Mouse (Mus musculus) thymus, adult 2 months (tissue): ENCODE measurements around the gene Ppm1h.

Experiments
- CTCF ChIP-seq: fragments of 200-500 bp; IDR thresholded peaks from 2 replicates; pipeline ENCODE4 v1.5.1; 2012; ENCODE audit warnings: mild to moderate bottlenecking, control low read depth, low read length, moderate library complexity, borderline replicate concordance; ENCODE audit not compliant: control insufficient read depth, poor library complexity, insufficient read depth; ENCODE audit errors: extremely low read depth
- POLR2A ChIP-seq: fragments of 200-500 bp; IDR thresholded peaks from 2 replicates; pipeline ENCODE4 v1.6.1; 2012; ENCODE audit warnings: mild to moderate bottlenecking, low read length, control low read depth, moderate library complexity; ENCODE audit not compliant: control insufficient read depth, poor library complexity, insufficient read depth; ENCODE audit errors: extremely low read depth

DNA sequence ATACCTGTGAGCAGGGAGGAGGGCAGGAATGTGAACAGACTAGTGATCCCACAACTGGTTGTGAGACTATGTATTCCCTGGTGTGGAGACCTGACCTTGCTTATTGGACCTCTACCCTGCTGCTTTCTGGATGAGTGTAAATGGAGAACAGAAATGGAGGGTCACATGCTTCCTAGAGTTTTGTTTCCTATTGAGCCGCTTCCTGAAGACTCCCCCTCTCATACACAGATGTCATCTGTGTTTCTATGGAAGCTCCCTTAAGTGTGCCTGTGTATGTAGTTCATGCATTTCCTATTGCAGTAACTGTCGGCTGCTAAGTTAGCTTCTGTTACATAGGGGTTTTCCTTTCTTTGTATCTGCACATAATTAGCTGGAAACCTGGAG lies 75.4 kb downstream of the Ppm1h start:
- TF ChIP-seq CTCF (no peak), POLR2A (no peak)
